Mouse (Mus musculus) brain, embryonic 14.5 days (tissue): ENCODE results near the gene Tpbgl. TPM values are rescaled to one million over a fixed set of nuclear protein-coding genes. Genes with fewer than 3 reads are reported as not detected.

Experiments used
- DNase-seq: peaks from one replicate; pipeline ENCODE4 v3.0.0-alpha.2; 2011; ENCODE audit warnings: low read depth
- CTCF ChIP-seq: fragments of 200-500 bp; IDR thresholded peaks from 2 replicates; pipeline ENCODE4 v1.5.1; 2012; ENCODE audit warnings: inconsistent platforms, mild to moderate bottlenecking, moderate library complexity, borderline replicate concordance; ENCODE audit not compliant: insufficient read depth, insufficient read length; ENCODE audit errors: extremely low read depth
- POLR2A ChIP-seq: fragments of 200-500 bp; IDR thresholded peaks from 2 replicates; pipeline ENCODE4 v1.6.1; 2012; ENCODE audit warnings: mild to moderate bottlenecking, inconsistent platforms, borderline replicate concordance; ENCODE audit not compliant: poor library complexity, insufficient read depth, insufficient read length, severe bottlenecking; ENCODE audit errors: extremely low read depth
- polyA plus RNA-seq: library from polyadenylated mRNA; depleted of rRNA; stranded (reverse); fragments of >200 nt; gene quantifications from 2 replicates; pipeline ENCODE4 v1.2.3, GENCODE M21; 2012

Tpbgl gene
- polyA plus RNA-seq, 1 experiment, result 1.7 TPM

DNA sequence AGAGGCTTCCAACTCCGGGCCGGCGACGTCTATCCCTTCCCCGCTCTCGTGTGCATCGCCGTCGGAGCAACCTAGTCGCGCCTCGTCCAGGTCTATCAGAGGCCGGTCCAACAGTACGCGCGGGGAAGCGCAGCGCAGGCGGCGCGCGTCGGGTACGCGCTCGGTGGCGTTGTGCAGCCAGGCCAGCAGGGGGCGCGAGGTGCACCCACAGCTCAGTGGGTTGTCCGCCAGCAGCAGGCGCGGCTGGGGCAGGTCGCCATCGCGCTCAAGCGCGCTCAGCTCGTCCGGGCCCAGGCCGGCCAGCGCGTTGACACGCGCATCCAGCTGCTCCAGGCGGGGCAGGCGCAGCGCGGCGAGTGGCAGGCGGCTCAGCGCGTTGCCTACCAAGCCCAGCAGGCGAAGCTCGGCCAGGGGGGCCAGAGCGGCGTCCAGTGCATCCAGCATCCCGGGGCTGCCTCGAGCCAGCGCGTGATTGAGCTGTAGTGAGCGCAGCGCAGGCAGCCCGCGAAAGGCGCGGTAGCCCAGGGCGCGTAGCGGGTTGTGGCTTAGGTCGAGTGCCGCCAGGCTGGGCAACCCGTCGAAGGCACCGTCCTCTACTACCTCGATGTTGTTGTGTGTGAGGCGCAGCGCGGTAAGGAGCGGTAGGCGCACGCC is 1.1 kb downstream of the Tpbgl start:
- peak; percentile 93 for DNase-seq
- TF ChIP-seq CTCF (peak; percentile 81), POLR2A (peak; percentile 45; the same call in 1 of the 2 replicates)

DNA sequence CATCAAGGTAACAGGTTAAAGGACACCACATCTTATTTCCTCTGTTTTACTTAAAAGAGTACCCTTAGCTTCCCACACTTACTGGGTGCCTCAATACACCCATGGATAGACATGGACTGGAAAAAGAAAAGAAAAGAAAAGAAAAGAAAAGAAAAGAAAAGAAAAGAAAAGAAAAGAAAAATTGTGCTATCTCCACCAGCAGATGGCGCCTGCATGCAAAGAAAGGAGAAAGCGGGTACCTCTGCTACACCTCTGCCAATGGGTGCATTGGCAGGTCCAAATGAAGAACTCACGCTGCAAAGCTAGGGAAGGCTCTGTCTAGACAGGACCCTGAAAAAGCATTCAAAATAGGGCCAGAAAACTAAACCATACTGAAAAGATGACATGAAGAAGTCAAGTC is 8.0 kb downstream of the Tpbgl start:
- peak; percentile 69 for DNase-seq
- TF ChIP-seq CTCF (peak; percentile 65; the same call in 1 of the 2 replicates), POLR2A (no peak)

DNA sequence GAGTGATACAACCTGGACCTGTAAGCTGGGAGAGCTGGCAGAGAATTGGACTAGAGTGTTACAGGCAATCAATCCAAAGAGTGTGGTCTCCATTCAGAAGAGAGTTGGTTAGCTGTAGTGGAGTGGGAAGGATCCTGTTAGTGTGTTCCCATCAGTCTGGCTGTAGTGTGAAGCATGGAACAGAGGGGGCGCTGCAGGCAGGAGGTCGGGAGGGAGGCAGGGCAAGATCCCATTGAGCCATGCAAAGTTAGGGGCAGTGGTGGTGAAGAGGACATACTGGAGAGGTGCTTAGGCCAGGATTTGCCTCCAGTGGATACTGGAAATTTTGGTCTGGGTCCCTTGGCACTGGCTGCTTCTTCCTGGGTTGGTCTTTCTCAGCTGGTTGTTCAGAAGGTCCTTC is 8.6 kb downstream of the Tpbgl start:
- 0 out of 2 replicates have a peak, but pooled peaks have one; percentile 4 for TF ChIP-seq CTCF
- TF ChIP-seq POLR2A, result no peak
- DNase-seq, result no peak

DNA sequence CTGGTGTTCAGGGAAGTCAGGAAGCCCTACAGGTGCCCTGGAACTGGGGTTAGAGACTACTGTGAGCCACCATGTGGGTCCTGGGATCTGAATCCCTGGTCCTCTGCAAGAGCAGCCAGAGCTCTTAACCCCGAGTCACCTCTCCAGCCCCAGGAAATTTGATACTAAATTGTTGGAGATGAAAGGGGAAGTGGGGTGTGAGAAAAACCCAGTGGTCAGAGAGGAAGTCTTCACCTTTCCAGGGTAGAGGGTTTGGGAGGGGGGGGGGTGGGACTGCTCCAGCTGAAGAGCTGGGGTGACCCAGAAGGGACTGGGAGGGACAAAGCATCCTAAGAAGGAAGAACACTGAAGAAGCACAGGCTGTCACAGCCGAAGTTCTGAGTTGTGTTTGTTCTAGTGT is 19.3 kb downstream of the Tpbgl start:
- TF ChIP-seq POLR2A (no peak), CTCF (no peak)
- no peak for DNase-seq

DNA sequence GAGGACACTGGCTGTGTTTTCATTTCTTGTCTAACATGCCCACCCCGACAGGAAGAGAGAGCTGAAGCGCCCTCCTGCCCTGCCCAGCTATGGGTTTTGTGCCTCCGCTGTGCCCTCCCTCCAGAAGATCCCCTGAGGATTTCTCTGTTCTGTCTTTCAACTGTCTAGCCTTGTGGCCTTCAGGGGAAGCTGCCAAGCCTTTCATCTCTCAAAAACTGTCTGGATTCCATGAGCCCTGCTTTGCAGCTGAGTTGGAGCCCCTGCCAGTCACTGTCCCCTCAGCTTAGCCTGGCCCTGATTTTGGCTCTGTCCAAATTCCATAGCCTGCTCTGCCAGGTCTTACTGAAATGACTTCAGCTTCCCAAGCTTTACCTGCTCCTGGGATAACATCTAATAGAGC is 20.1 kb downstream of the Tpbgl start:
- DNase-seq, result peak; percentile 29
- TF ChIP-seq POLR2A (no peak), CTCF (no peak)

DNA sequence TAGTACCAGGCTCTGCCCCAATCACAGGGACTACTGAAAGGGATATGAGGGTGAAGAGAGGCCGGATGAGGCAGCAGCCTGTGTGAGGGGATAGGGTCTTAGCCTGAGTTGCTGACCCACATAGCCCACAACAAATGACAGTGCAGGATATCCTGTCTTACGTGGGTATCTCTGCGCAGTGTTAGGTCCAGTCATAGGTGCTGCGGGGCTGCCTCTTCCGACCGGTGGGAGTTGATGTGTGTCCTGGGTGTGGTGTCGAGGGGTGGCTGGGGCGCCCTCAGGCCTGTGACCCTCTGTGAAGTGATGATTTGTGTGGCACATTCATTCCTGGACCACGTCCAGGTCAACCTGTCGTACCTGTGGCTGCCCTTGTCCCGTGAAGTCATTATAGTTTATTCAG is 20.6 kb downstream of the Tpbgl start:
- TF ChIP-seq POLR2A (no peak), CTCF (no peak)

DNA sequence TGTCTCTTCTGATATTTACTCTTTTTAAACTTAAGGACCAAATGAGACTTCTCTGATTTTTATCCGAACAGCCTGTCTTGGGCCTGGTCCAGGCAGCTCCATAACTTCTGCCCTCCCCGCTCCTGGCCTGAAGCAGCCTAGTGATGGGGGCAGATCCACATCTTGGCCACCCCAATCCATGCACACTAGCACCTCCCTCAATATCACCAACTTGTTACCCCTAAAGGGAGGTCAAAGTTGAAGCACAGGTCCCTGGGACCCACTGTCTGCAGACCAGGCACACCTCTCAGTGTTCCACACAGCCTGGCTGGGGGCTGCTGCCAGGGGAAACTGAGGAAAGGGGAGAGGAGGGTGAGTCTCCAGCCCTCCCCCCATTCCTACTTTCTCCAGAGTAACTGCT is 21.8 kb downstream of the Tpbgl start:
- DNase-seq, result no peak
- no peak for TF ChIP-seq CTCF
- no peak for TF ChIP-seq POLR2A

More for the DNA sequence above, 20.6 kb downstream of the Tpbgl start:
- no peak for DNase-seq

DNA sequence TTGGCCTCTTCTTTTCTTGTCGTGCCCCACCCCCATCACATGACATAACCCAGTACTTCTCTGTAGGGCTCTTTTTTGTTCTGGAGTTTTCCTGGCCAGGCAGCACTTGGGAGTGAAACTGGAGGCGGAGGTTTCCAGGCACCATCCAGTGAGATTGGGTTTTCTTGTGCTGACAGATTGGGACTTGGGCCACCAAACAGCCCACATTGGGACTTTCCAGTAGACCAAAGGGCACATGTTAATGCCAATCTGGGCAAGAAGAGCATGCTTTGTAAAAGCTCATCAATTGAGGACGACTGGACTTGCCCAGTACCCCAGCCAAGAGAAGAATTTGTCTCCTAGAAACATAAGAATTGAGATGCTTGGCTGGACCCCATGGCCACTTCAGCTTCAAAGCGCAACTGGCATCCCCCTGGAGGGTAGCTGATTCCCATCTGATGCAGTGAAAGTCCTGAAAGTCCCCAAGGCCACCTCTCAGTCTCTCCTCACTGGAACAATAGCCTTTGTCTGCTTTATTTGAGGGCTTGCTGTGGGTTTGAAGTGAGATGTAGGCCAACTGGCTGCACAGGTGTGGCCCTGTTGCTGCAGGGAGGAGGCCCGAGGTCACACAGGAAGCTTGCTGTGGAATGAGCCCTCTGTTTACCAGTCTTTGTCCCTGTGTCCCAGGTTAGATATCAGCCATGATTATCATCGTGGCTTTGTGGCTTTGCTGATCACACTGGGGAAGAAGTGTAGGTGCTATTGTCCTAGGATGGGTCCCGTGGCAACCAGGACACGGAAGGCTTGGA is 22.8 kb downstream of the Tpbgl start:
- DNase-seq, result no peak
- no peak for TF ChIP-seq CTCF
- TF ChIP-seq POLR2A, result no peak

DNA sequence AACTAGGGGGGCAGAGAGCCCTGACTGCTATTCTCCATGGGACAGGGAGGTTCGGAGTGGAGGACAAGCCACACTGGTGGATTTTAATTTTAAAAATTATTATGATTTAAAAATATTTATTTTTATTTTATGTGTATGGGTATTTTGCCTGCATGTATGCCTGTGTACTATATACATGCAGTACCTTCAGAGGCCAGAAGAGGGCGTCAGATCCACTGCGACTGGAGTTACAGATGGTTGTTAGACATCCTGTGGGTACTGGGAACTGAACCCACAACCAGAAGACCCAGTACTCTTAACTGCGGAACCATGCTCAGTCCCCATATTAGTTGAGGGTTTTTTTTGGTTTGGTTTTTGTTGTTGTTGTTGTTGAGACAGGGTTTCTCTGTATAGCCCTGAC is 28.2 kb downstream of the Tpbgl start:
- DNase-seq, result no peak
- TF ChIP-seq POLR2A, result no peak
- TF ChIP-seq CTCF, result peak; percentile 30; the same call in 1 of the 2 replicates

DNA sequence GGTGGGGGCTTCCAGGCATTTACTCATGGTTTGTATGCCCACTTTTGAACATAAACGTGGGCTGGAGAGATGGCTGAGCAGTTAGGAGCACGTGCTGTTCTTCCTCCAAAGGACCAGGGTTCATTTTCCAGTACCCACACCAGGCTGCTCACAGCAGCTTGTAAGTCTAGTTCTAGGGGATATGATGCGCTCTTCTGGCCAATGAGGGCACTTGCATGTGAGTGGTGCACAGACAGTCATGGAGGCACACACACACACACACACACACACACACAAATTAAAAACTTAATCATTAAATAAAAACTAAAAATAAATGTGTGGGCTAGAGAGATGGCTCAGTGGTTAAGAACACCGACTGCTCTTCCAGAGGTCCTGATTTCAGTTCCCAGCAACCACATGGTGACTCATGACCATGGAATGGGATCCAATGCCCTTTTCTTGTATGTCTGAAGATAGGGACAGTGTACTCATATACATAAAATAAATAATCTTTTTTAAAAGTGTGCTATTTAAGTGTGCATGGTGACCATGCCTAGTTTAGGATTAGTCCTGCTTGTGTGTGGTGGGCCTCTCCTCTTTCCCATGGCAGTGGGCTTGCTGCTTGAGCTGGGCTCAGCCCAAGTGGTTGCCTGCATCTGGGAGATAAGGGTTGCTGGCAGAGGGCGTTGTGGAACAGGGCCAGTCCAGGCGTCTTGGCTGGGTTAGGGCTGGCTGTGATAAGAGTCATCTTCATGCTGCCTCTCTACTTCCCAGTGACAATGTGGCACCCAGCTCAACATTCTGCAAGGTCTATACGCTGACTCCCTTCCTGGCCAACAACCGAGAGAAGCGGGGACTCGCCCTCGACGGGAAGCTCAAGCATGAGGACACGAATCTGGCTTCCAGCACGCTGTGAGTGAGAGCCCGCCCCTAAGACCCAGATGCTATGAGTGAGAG is 32.8 kb downstream of the Tpbgl start:
- TF ChIP-seq POLR2A, result no peak
- TF ChIP-seq CTCF, result no peak
- DNase-seq, result no peak

DNA sequence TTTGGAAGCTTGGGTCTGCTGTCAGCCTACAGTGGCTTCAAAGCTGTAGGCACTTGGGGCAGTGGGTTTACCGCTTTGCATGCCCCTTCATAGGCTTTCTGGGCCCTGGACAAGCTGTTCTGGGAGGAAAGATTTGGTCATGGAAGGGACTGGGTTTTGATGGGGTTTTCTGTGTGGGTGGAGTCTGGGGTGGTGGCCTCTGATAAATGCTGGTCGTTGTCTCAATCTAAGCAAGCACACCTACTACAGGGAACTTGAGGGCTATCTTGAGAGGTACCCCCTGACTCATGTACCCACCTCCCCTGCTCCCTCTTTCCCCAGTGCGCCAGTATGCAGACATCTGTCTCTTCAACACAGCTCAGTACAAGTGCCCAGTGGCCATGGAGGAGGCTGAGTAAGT is 34.2 kb downstream of the Tpbgl start:
- TF ChIP-seq CTCF (no peak), POLR2A (no peak)

DNA sequence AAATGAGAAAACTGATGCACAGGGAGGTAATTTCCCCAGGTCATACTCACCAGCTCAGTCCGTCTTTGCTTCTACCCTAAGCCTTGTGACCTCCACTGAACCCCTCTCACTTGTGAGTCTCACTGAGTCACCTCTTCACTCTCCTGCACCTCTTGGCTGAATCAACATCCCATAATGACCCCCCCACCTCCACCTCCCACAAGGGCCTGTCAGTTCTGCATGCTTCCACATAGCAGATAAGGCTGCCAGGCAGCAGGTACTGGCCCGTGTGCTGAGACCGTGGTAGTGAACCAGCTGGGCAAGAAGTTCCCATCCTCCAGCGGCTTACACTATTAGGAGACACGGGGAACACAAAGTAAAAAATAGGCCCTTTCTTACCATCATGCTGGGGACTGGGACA is 36.3 kb downstream of the Tpbgl start:
- no peak for DNase-seq

More for the DNA sequence above, 34.2 kb downstream of the Tpbgl start:
- DNase-seq, result no peak

More for the DNA sequence above, 36.3 kb downstream of the Tpbgl start:
- TF ChIP-seq CTCF, result no peak
- TF ChIP-seq POLR2A, result no peak
